Mouse (Mus musculus) C2C12 (cell line): ENCODE data around the gene Uspl1. TPM values are rescaled to one million over a fixed set of nuclear protein-coding genes. Genes with fewer than 3 reads are reported as not detected.
"Not testable (repeated sequence)": the region's sequence is repeated elsewhere in the genome, so short reads cannot be mapped to it uniquely, and the experiment has no call there.

ENCODE experiments used
- H3K27me3 ChIP-seq: one replicate; pipeline ENCODE4 v1.6.1; 2011; ENCODE audit not compliant: control insufficient read depth, insufficient read depth, insufficient read length
- H3K36me3 ChIP-seq: one replicate; pipeline ENCODE4 v1.6.1; 2011; ENCODE audit not compliant: control insufficient read depth, insufficient read depth
- H3K4me3 ChIP-seq: one replicate; pipeline ENCODE4 v1.5.1; 2011; ENCODE audit warnings: mild to moderate bottlenecking, control low read depth; ENCODE audit not compliant: poor library complexity, insufficient read depth, severe bottlenecking
- H3K79me2 ChIP-seq: one replicate; pipeline ENCODE4 v1.6.1; 2011; ENCODE audit not compliant: control insufficient read depth, insufficient read depth
- H3K79me3 ChIP-seq: one replicate; pipeline ENCODE4 v1.6.1; 2011; ENCODE audit warnings: low read depth, control low read depth
- H3ac ChIP-seq: one replicate; pipeline ENCODE3; 2011; ENCODE audit warnings: low read depth; ENCODE audit not compliant: control insufficient read depth, insufficient read length
- CEBPB ChIP-seq: IDR thresholded peaks from one replicate; pipeline ENCODE4 v1.6.1; 2011; ENCODE audit warnings: low read depth, mild to moderate bottlenecking, control low read depth, moderate library complexity
- CTCF ChIP-seq: IDR thresholded peaks from one replicate; pipeline ENCODE4 v1.5.1; 2011; ENCODE audit not compliant: control insufficient read depth, insufficient read depth, insufficient read length
- FOSL1 ChIP-seq: IDR thresholded peaks from one replicate; pipeline ENCODE4 v1.8.0; 2011; ENCODE audit warnings: mild to moderate bottlenecking, low read length; ENCODE audit not compliant: poor library complexity, insufficient read depth, severe bottlenecking
- MAX ChIP-seq: IDR thresholded peaks from one replicate; pipeline ENCODE4 v1.6.1; 2011; ENCODE audit warnings: mild to moderate bottlenecking, control low read depth
- MYOD1 ChIP-seq: IDR thresholded peaks from one replicate; pipeline ENCODE4 v1.6.1; 2011; ENCODE audit warnings: low read depth; ENCODE audit not compliant: control insufficient read depth, insufficient read length
- MYOG ChIP-seq: IDR thresholded peaks from one replicate; pipeline ENCODE4 v1.6.1; 2011; ENCODE audit not compliant: control insufficient read depth, insufficient read length; ENCODE audit errors: extremely low read depth
- USF1 ChIP-seq: IDR thresholded peaks from one replicate; pipeline ENCODE4 v1.6.1; 2011; ENCODE audit warnings: low read depth, mild to moderate bottlenecking, control low read depth, moderate library complexity
- long read RNA-seq, 2 experiments: library from polyadenylated mRNA; unstranded; transcript quantifications; one replicate each; pipeline ENCODE4 v2.0.0; 2019 to 2020
- polyA plus RNA-seq: library from polyadenylated mRNA; unstranded; fragments of >200 nt; fragmentation: generic; extraction: Trizol; gene quantifications from one replicate; pipeline ENCODE4 v1.2.1, GENCODE M21; 2012; ENCODE audit warnings: missing spikeins

The Uspl1 gene
- polyA plus RNA-seq, result 17.8 TPM
- long read RNA-seq, experiment 1, transcript Uspl1-205 (8 exons, 3,792 nt), result major isoform, 6 of 13 reads
- long read RNA-seq, experiment 1, partial matches to known transcripts, result 0 of 13 reads
- long read RNA-seq, experiment 1, other reads (novel, unspliced or antisense), result 4 of 13 reads
- long read RNA-seq, experiment 2, transcript Uspl1-203 (9 exons, 2,931 nt), result minor isoform, 17 of 207 reads
- long read RNA-seq, experiment 2, transcript Uspl1-205 (8 exons, 3,792 nt), result major isoform, 77 of 207 reads
- long read RNA-seq, experiment 2, transcript Uspl1-202 (10 exons, 3,148 nt), result minor isoform, 8 of 207 reads
- long read RNA-seq, experiment 2, transcript Uspl1-201 (9 exons, 3,757 nt), result minor isoform, 28 of 207 reads
- long read RNA-seq, experiment 2, partial matches to known transcripts, result 14 of 207 reads
- long read RNA-seq, experiment 2, other reads (novel, unspliced or antisense), result 56 of 207 reads

DNA sequence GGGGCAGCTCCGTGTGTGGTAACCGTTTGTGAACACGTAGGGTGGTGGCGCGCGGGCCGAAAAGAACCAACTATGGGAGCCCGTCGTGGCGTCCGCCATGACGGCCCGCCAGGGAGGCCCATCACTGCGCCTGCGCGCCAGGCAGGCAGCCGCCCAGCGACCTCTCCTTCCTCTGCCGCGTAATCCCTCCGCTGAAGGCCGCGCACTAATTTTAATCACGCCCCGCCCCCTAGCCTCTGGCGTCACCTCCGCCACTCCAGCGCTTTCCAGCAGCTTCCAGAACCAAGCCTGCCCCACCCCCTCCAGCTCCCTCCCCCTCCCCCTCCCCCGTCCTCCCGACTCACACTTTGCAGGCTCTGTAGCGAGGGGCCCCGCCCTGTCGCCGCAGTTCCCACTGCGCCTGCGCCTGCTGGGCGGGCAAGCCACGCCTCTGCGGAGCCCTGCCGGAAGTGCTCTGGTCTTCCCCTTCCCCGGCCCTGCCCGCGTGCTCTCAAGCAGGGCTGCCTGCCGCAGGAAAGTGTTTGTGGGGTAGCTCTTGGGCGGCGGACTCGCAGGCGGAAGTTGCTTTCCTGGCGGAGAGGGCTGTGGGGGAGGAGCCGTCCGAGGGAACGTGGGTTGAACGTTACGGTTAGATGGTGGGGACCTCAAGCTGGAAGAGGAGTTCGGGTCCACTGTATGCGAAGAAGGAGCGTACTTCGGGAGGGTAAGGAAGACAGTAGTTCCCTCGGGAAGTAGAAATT lies at the start of gene Uspl1, which contains the start of gene Hmgb1:
TSS of gene Uspl1 (plus strand) at position 247 of the 740 bp plus-strand sequence.
TSS of gene Hmgb1 (minus strand) at position 386 of the 740 bp plus-strand sequence.
- H3K79me3 ChIP-seq, result peaks cover 39% of the 10 kb centered on the region
- peak within 1 kb of the TSS; percentile 89 for H3K4me3 ChIP-seq
- peaks cover 59% of the 10 kb centered on the region for H3K79me2 ChIP-seq
- TF ChIP-seq MAX (peak; percentile 99), USF1 (peak; percentile 13), CTCF (no peak)
- H3ac ChIP-seq, result peak within 1 kb of the TSS; percentile 80
- no peaks in the 10 kb centered on the region for H3K27me3 ChIP-seq
- peaks cover 27% of the 10 kb centered on the region for H3K36me3 ChIP-seq

GRCm38 (mm10) chr5:149134751-149135454 lies 49.2 kb upstream of the Uspl1 start:
- Histone ChIP-seq H3ac (no peak overlapping the region), H3K27me3 (peaks cover 8% of the 10 kb centered on the region), H3K79me2 (no peaks in the 10 kb centered on the region), H3K4me3 (no peak overlapping the region), H3K36me3 (no peaks in the 10 kb centered on the region), H3K79me3 (no peaks in the 10 kb centered on the region)
- TF ChIP-seq MAX (no peak), MYOG (no peak), FOSL1 (no peak), CEBPB (no peak), CTCF (no peak), MYOD1 (no peak), USF1 (no peak)

DNA sequence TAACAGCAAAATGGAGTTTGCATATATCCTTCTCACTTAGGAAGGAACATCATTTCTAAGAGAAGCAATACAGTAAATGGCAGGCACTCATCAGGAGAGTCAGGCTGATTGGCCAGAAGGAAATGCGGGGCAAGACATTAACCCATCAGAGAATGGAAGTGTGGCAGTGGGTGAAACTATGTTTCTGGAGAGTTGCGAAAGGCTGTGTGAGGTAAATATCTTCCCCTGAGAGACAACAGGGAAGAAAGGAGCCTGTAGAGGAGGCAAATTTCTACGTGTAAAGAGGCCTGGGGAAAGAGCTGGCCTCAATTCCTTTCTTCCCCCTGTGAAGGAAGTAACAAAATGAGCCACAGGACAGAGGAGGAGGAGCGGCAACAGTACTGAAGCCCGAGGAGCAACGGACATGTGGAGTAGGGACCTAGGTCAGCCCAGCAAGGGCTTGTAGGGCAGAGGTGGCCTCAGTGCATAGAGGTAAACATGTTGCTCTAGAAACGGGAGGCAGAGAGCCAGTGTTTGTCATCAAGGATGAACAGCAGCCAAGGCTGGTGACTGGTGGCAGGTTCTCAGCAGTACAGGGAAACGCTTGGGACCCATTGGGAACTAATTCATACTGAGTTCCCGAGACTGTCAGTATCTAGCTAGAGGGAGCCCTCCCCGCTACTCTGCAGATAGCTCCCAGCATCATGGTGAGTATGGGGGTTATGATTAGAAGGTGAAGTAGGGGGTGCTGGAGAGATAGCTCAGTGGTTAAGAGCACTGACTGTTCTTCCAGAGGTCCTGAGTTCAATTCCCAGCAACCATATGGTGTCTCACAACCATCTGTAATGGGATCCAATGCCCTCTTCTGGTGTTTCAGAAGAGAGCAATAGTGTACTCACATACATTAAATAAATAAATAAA lies 48.4 kb upstream of the Uspl1 start:
- H3K36me3 ChIP-seq, result no peaks in the 10 kb centered on the region
- no peaks in the 10 kb centered on the region for H3K79me3 ChIP-seq
- TF ChIP-seq CTCF (no peak), MYOG (no peak), CEBPB (no peak), FOSL1 (no peak), MAX (no peak), MYOD1 (no peak), USF1 (no peak)
- H3K27me3 ChIP-seq, result peaks cover 8% of the 10 kb centered on the region
- H3K79me2 ChIP-seq, result no peaks in the 10 kb centered on the region
- no peak overlapping the region for H3K4me3 ChIP-seq
- H3ac ChIP-seq, result no peak overlapping the region

- H3K79me3 ChIP-seq, result no peaks in the 10 kb centered on the region
- no peak overlapping the region for H3K4me3 ChIP-seq
- TF ChIP-seq MAX, result no peak
- TF ChIP-seq CTCF, result no peak
- no peak for TF ChIP-seq FOSL1
- TF ChIP-seq USF1, result peak; percentile 21
- no peak for TF ChIP-seq CEBPB
- no peaks in the 10 kb centered on the region for H3K79me2 ChIP-seq
- no peaks in the 10 kb centered on the region for H3K36me3 ChIP-seq
- H3ac ChIP-seq, result no peak overlapping the region
- H3K27me3 ChIP-seq, result peaks cover 6% of the 10 kb centered on the region
Observed at GRCm38 (mm10) chr5:149136933-149137365, 47.2 kb upstream of the Uspl1 start.

- Histone ChIP-seq H3K79me2 (no peaks in the 10 kb centered on the region), H3K36me3 (no peaks in the 10 kb centered on the region), H3K79me3 (no peaks in the 10 kb centered on the region), H3K27me3 (peaks cover 3% of the 10 kb centered on the region), H3ac (no peak overlapping the region), H3K4me3 (no peak overlapping the region)
- TF ChIP-seq MYOG (no peak), USF1 (no peak), CTCF (no peak), MYOD1 (no peak), CEBPB (no peak), FOSL1 (no peak), MAX (no peak)
Observed at GRCm38 (mm10) chr5:149137447-149137846, 46.7 kb upstream of the Uspl1 start.

DNA sequence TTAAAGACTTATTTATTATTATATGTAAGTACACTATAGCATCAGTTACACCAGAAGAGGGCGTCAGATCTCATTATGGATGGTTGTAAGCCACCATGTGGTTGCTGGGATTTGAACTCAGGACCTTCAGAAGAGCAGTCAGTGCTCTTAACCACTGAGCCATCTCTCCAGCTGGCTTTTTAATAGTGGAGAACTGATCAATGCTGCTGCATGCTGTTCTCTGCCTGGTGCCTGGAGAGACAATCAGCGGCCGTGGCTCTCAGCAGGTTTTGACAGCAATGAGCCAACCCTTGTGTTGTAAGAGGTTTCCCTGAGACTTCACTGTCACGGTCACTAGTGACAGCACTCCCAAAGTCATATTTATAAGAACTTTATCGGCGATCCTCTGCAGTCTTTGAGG lies 46.1 kb upstream of the Uspl1 start:
- H3K79me3 ChIP-seq, H3K36me3 ChIP-seq: not testable (repeated sequence)

More for the DNA sequence above, 46.1 kb upstream of the Uspl1 start:
- H3K27me3 ChIP-seq, H3K79me2 ChIP-seq, H3K4me3 ChIP-seq, H3ac ChIP-seq: not testable (repeated sequence)
